Mouse (Mus musculus): ENCODE data around the gene Slc39a1. TPM values are rescaled to one million over a fixed set of nuclear protein-coding genes. Genes with fewer than 3 reads are reported as not detected.

Gene Slc39a1
- polyA plus RNA-seq, 1 experiment from 2014 or later, result 41.2 TPM

DNA sequence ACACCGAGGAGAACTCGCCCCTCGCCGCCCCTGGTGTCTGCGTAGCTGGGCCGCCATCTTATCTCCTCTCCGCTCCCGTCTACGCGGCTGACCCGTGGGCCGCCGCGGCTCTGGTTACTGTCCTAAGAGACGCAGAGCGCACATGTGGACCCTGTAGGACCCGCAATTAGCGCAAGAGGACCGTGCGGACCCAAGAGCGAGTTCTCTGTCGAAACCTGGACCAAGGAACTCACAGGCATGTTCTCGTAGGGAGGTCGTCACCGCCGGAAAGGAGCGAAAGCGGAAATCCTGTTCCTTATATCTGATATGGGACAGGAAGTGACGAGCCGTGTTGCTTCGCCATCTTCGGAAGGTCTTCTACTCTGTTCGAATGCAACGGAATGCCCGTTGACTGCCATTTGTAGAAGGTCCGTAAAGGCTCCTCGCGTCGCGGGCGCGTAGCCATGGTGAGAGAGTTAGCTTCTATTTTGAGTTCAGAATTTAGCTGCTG lies 34.5 kb upstream of the Slc39a1 start, which contains the start of the genes Rps27 and Rab13:
Rps27 (minus strand) TSS at position 275 of the 490 bp plus-strand sequence.
Rab13 (plus strand) TSS at position 319 of the 490 bp plus-strand sequence.
- peak within 1 kb of the TSS; percentile 84 for H3K27ac ChIP-seq (ENCODE audit: low read depth, low read length)
- ATAC-seq (ENCODE audit: low read depth), result peak; percentile 94
- H3K9me3 ChIP-seq (ENCODE audit: control insufficient read depth, low read length), result no peaks in the 10 kb centered on the region
- under 1% methylated on average over 42 of the region's 42 CpGs for whole genome bisulfite sequencing
- H3K27me3 ChIP-seq (ENCODE audit: control insufficient read depth, insufficient read depth, low read length), result no peaks in the 10 kb centered on the region
- peaks cover 21% of the 10 kb centered on the region for H3K4me1 ChIP-seq (ENCODE audit: control insufficient read depth, insufficient read depth, low read length)
- H3K4me3 ChIP-seq (ENCODE audit: low read depth, low read length), result peak within 1 kb of the TSS; percentile 90
- peaks cover 34% of the 10 kb centered on the region for H3K36me3 ChIP-seq (ENCODE audit: control insufficient read depth, insufficient read depth, low read length)
- H3K9ac ChIP-seq (replicated peaks; ENCODE audit: low read depth, low read length), result peak within 1 kb of the TSS; percentile 79
- H3K4me2 ChIP-seq (ENCODE audit: low read depth, low read length), result peak within 1 kb of the TSS; percentile 95

DNA sequence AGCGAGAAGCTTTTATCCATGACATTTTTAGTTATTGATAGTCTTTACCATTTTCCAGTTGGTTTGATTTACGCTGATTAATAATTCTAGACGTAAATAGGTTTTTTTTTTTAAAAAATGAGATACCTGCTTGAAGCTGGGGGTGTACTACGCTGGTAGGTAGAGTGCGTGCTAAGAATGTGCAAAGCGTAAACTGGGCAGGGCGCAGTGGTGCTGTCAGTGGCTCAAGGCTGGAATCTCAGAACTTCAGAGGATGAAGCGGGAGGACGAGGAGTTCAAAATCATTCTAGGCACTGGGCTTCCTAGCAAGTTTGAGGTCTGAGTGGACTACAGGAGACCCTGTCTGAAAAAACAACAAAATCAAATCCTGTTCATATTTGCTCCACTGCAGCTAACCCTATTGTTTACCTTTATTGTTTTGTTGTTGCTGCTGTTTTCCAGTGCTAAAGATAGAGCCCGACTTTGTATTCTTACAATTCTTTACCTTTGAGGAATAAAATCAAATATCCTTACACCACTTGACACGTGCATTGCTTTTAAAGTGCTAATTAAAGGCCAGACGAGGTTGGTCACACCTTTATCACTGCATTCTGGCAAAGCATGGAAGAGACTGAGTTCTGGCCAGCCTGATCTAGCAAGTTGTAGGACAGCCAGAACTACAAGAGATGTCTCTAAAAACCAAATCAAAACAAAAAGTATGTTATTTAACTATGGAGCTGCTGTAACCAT lies 33.9 kb upstream of the Slc39a1 start:
- 10% methylated on average over 12 of the region's 12 CpGs for WGBS
- H3K4me1 ChIP-seq (ENCODE audit: control insufficient read depth, insufficient read depth, low read length), result peaks cover 21% of the 10 kb centered on the region
- H3K36me3 ChIP-seq (ENCODE audit: control insufficient read depth, insufficient read depth, low read length), result peaks cover 27% of the 10 kb centered on the region
- peak overlapping the region; percentile 90 for H3K4me3 ChIP-seq (ENCODE audit: low read depth, low read length)
- H3K4me2 ChIP-seq (ENCODE audit: low read depth, low read length), result peak overlapping the region; percentile 95
- no peaks in the 10 kb centered on the region for H3K9me3 ChIP-seq (ENCODE audit: control insufficient read depth, low read length)
- peak overlapping the region; percentile 50 for H3K9ac ChIP-seq (replicated peaks; ENCODE audit: low read depth, low read length)
- ATAC-seq (ENCODE audit: low read depth), result peak; percentile 65
- peak overlapping the region; percentile 84 for H3K27ac ChIP-seq (ENCODE audit: low read depth, low read length)
- H3K27me3 ChIP-seq (ENCODE audit: control insufficient read depth, insufficient read depth, low read length), result no peaks in the 10 kb centered on the region

DNA sequence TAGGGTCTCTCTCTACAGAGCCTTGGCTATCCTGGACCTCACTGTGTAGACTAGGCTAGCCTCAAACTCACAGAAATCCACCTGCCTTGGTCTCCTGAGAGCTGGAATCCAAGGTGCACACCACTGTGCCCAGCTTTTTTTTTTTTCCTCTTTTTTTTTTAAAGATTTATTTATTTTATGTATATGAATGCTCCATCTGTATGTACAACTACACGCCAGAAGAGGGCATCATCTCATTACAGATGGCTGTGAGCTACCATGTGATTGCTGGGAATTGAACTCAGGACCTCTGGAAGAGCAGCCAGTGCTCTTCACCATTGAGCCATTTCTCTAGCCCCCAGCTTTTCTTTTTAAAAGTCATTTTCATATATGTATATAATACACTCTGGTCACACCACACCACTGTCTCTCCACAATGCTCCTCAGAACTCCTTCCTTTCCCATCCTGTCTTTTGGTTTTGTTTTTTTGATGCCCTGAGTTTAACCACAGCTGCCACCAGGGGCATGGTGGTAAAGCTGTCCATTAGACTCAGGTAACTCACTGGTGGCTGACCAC lies 32.1 kb upstream of the Slc39a1 start:
- H3K9ac ChIP-seq (replicated peaks; ENCODE audit: low read depth, low read length), result no peak overlapping the region
- WGBS, result 43% methylated on average over 1 of the region's 1 CpGs
- no peaks in the 10 kb centered on the region for H3K27me3 ChIP-seq (ENCODE audit: control insufficient read depth, insufficient read depth, low read length)
- H3K4me3 ChIP-seq (ENCODE audit: low read depth, low read length), result no peak overlapping the region
- no peak overlapping the region for H3K4me2 ChIP-seq (ENCODE audit: low read depth, low read length)
- H3K9me3 ChIP-seq (ENCODE audit: control insufficient read depth, low read length), result no peaks in the 10 kb centered on the region
- peaks cover 12% of the 10 kb centered on the region; the same call in 1 of the 2 replicates for H3K36me3 ChIP-seq (ENCODE audit: control insufficient read depth, insufficient read depth, low read length)
- H3K4me1 ChIP-seq (ENCODE audit: control insufficient read depth, insufficient read depth, low read length), result peaks cover 25% of the 10 kb centered on the region
- ATAC-seq (ENCODE audit: low read depth), result no peak
- H3K27ac ChIP-seq (ENCODE audit: low read depth, low read length), result no peak overlapping the region

DNA sequence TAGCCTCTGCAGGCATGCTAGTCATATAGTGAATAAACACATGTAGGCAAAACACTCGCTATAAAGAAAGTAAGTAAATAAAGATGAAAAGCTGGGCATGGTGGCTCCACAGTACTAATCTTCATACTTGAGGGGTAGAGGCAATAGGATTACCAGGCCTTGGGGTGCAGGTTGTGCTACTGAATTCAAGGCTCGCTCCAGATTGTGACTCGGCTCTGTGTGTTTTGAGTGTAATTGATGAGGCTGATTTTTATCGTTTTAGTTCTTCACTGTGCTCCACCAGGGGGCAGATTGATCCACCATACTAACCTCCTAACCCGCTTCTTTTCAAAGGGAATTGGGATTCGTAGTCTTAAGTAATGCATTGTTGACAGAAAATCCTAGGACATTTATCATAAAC lies 27.9 kb upstream of the Slc39a1 start:
- Histone ChIP-seq H3K4me2 (ENCODE audit: low read depth, low read length) (peak overlapping the region; percentile 52), H3K4me3 (ENCODE audit: low read depth, low read length) (peak overlapping the region; percentile 27), H3K27me3 (ENCODE audit: control insufficient read depth, insufficient read depth, low read length) (no peaks in the 10 kb centered on the region), H3K27ac (ENCODE audit: low read depth, low read length) (peak overlapping the region; percentile 44; the same call in 1 of the 2 replicates), H3K36me3 (ENCODE audit: control insufficient read depth, insufficient read depth, low read length) (no peaks in the 10 kb centered on the region), H3K9me3 (ENCODE audit: control insufficient read depth, low read length) (no peaks in the 10 kb centered on the region), H3K4me1 (ENCODE audit: control insufficient read depth, insufficient read depth, low read length) (peaks cover 7% of the 10 kb centered on the region; the same call in 1 of the 2 replicates), H3K9ac (replicated peaks; ENCODE audit: low read depth, low read length) (no peak overlapping the region)
- ATAC-seq (ENCODE audit: low read depth), result peak; percentile 52
- WGBS, result 9% methylated on average over 6 of the region's 6 CpGs

DNA sequence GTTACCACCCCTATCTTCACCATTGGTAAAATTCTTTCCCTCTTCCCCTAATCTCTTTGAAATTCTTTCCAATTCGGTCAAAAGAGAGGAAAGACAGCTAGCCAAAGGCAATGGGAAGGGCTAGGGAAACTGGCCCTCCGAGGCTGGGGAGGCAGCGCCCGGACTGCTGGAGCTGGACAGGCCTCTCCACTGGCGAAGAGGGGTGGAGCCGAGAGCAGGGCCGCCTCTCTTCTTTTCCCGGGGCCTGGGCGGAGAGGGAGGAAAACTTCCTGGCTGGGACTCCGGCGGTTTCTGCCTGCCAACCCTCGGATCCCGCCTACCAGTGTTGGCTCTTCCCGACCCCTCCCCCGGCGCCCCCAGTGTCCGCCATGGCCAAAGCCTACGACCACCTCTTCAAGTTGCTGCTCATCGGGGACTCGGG lies 27.4 kb upstream of the Slc39a1 start:
- peak overlapping the region; percentile 52 for H3K4me2 ChIP-seq (ENCODE audit: low read depth, low read length)
- peak; percentile 69 for ATAC-seq (ENCODE audit: low read depth)

DNA sequence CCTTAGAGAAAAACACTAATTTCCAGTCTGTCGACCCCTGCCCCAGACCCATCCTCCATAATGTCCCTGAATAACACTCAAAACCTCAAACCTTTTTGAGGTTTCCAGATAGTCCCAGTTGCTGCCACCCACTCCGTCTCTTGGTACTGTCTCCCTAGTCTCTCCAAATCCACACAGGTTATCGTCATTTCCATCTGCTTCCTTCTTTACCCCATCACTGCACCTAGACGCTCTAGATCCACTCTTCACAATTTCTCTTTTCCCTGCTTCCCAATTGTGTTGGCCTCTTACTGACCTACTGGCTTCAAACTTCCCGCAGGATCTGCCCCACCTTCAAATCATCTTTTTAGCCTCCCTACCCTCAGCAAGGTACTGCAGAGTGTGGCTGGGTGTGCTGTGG lies 26.8 kb upstream of the Slc39a1 start:
- H3K36me3 ChIP-seq (ENCODE audit: control insufficient read depth, insufficient read depth, low read length), result no peaks in the 10 kb centered on the region
- H3K4me1 ChIP-seq (ENCODE audit: control insufficient read depth, insufficient read depth, low read length), result peaks cover 7% of the 10 kb centered on the region; the same call in 1 of the 2 replicates
- peak overlapping the region; percentile 52 for H3K4me2 ChIP-seq (ENCODE audit: low read depth, low read length)
- H3K27me3 ChIP-seq (ENCODE audit: control insufficient read depth, insufficient read depth, low read length), result no peaks in the 10 kb centered on the region
- peak overlapping the region; percentile 27 for H3K4me3 ChIP-seq (ENCODE audit: low read depth, low read length)
- ATAC-seq (ENCODE audit: low read depth), result no peak
- H3K9ac ChIP-seq (replicated peaks; ENCODE audit: low read depth, low read length), result peak overlapping the region; percentile 46; the same call in 1 of the 2 replicates
- no peak overlapping the region; the same call in 1 of the 2 replicates for H3K27ac ChIP-seq (ENCODE audit: low read depth, low read length)
- H3K9me3 ChIP-seq (ENCODE audit: control insufficient read depth, low read length), result no peaks in the 10 kb centered on the region
- 30% methylated on average over 5 of the region's 5 CpGs for WGBS

More for the DNA sequence above, 27.4 kb upstream of the Slc39a1 start:
- no peaks in the 10 kb centered on the region for H3K9me3 ChIP-seq (ENCODE audit: control insufficient read depth, low read length)
- 2% methylated on average over 18 of the region's 20 CpGs for WGBS
- peak overlapping the region; percentile 44; the same call in 1 of the 2 replicates for H3K27ac ChIP-seq (ENCODE audit: low read depth, low read length)
- H3K9ac ChIP-seq (replicated peaks; ENCODE audit: low read depth, low read length), result peak overlapping the region; percentile 46
- H3K36me3 ChIP-seq (ENCODE audit: control insufficient read depth, insufficient read depth, low read length), result no peaks in the 10 kb centered on the region
- no peaks in the 10 kb centered on the region for H3K27me3 ChIP-seq (ENCODE audit: control insufficient read depth, insufficient read depth, low read length)
- peak overlapping the region; percentile 27 for H3K4me3 ChIP-seq (ENCODE audit: low read depth, low read length)
- H3K4me1 ChIP-seq (ENCODE audit: control insufficient read depth, insufficient read depth, low read length), result peaks cover 7% of the 10 kb centered on the region; the same call in 1 of the 2 replicates

DNA sequence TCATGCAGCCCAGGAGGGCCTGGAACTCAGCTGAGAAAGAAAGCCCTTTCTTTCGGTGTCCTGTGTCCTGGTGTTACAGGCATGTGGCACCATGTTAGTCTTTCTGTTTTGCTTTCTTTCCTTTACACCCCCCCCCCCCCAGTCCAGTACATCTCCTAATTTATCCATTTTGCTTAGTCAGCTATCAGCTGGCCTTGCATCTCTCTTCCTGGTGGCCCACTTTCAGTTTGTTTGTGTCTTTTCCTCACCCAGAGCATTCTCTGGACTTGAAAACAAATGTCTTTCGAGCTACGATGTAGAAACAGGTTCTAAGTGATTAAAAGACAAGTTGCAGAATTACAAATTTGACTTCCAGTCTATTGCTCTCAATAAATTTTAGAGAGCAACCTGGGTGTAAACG lies 25.5 kb upstream of the Slc39a1 start:
- Histone ChIP-seq H3K27me3 (ENCODE audit: control insufficient read depth, insufficient read depth, low read length) (no peaks in the 10 kb centered on the region), H3K4me2 (ENCODE audit: low read depth, low read length) (no peak overlapping the region), H3K27ac (ENCODE audit: low read depth, low read length) (no peak overlapping the region), H3K4me3 (ENCODE audit: low read depth, low read length) (no peak overlapping the region), H3K9me3 (ENCODE audit: control insufficient read depth, low read length) (no peaks in the 10 kb centered on the region), H3K9ac (replicated peaks; ENCODE audit: low read depth, low read length) (no peak overlapping the region), H3K4me1 (ENCODE audit: control insufficient read depth, insufficient read depth, low read length) (peaks cover 7% of the 10 kb centered on the region; the same call in 1 of the 2 replicates), H3K36me3 (ENCODE audit: control insufficient read depth, insufficient read depth, low read length) (no peaks in the 10 kb centered on the region)
- no peak for ATAC-seq (ENCODE audit: low read depth)
- 89% methylated on average over 4 of the region's 4 CpGs for WGBS

DNA sequence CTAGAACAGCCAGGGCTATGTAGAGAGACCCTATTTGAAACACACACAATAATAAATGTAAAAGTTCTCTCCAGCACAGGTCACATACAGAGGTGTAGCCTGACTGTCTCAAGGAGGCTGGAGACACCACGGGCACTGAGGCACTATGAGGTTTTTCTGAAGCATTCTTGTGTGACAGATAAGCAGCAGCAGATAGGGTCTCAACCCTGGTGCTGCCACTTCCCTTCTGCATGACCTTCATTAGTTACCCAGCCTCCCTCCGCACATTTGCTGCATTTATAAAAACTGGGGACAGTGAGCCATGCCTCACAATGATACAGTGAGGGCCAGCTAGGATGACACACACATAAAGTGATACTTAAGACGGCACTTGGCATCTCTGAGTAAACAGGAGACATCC lies 25.0 kb upstream of the Slc39a1 start:
- H3K4me2 ChIP-seq (ENCODE audit: low read depth, low read length), result no peak overlapping the region
- H3K9me3 ChIP-seq (ENCODE audit: control insufficient read depth, low read length), result no peaks in the 10 kb centered on the region
- peaks cover 7% of the 10 kb centered on the region; the same call in 1 of the 2 replicates for H3K4me1 ChIP-seq (ENCODE audit: control insufficient read depth, insufficient read depth, low read length)
- ATAC-seq (ENCODE audit: low read depth), result no peak
- H3K9ac ChIP-seq (replicated peaks; ENCODE audit: low read depth, low read length), result no peak overlapping the region
- no peaks in the 10 kb centered on the region for H3K27me3 ChIP-seq (ENCODE audit: control insufficient read depth, insufficient read depth, low read length)
- H3K36me3 ChIP-seq (ENCODE audit: control insufficient read depth, insufficient read depth, low read length), result no peaks in the 10 kb centered on the region
- 88% methylated on average over 3 of the region's 3 CpGs for WGBS
- no peak overlapping the region for H3K4me3 ChIP-seq (ENCODE audit: low read depth, low read length)
- H3K27ac ChIP-seq (ENCODE audit: low read depth, low read length), result no peak overlapping the region

DNA sequence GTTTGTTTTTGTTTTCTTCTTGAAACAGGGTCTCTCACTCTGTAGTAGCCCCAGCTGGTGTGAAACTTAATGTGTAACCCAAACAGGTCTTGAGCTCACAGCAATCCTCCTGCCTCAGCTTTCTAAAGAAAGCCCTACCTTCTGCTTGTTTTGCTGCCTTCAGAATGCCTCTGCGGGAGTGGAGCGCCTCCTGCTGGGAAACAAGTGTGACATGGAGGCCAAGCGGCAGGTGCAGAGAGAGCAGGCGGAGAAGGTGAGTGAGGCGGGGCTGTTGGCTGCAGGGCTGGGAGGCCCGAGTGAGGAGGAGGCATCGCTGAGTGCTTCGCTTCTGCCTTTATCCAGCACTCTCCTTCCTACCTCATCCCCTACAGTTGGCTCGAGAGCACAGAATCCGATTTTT lies 23.6 kb upstream of the Slc39a1 start:
- Histone ChIP-seq H3K27me3 (ENCODE audit: control insufficient read depth, insufficient read depth, low read length) (no peaks in the 10 kb centered on the region), H3K4me3 (ENCODE audit: low read depth, low read length) (no peak overlapping the region), H3K4me2 (ENCODE audit: low read depth, low read length) (no peak overlapping the region), H3K36me3 (ENCODE audit: control insufficient read depth, insufficient read depth, low read length) (no peaks in the 10 kb centered on the region), H3K9ac (replicated peaks; ENCODE audit: low read depth, low read length) (no peak overlapping the region), H3K27ac (ENCODE audit: low read depth, low read length) (no peak overlapping the region), H3K4me1 (ENCODE audit: control insufficient read depth, insufficient read depth, low read length) (peaks cover 7% of the 10 kb centered on the region; the same call in 1 of the 2 replicates), H3K9me3 (ENCODE audit: control insufficient read depth, low read length) (no peaks in the 10 kb centered on the region)
- no peak for ATAC-seq (ENCODE audit: low read depth)
- 84% methylated on average over 10 of the region's 10 CpGs for WGBS

All from neural tube, embryonic 14.5 days (tissue).